Mouse (Mus musculus) ovary, postnatal 36 days (tissue): ENCODE data around the gene Sppl2b.

ENCODE experiments used
- DNase-seq: peaks from one replicate; pipeline ENCODE4 v3.0.0; 2022; ENCODE audit warnings: low spot score, mixed read lengths

Gene Sppl2b

DNA sequence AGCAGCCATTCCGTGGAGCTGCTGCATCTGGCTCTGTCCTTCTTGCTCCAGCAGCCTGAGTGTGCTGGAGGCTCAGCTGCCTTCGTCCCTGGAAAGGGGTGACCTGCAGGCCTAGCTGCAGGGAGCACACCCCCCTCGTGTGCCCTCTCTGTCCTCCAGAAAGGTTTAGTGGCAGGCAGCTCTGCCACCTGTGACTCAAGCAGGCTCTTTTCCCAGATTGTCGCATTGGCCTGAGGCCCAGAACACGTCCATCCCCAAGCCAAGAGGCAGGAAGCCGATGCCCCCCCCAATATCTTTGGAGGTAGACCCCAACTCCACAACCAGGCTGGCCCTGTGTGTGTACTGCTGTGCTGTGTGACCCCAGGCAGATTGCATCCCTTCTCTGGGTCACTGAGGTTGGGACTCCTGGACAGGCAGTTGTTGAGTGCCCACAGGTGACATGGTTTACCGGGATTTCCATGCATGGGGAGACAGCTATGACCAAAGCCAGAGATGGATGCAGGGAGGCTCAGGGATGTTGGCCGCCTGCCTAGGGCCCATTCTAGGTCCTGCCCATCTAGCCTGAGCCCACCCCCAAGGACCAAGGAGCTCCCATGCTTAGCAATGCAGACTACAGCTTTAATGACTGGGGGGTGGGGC, 9.9 kb upstream of the Sppl2b start:
- DNase-seq, result no peak

GRCm38 (mm10) chr10:80845732-80846131, 9.3 kb upstream of the Sppl2b start:
- no peak for DNase-seq

DNA sequence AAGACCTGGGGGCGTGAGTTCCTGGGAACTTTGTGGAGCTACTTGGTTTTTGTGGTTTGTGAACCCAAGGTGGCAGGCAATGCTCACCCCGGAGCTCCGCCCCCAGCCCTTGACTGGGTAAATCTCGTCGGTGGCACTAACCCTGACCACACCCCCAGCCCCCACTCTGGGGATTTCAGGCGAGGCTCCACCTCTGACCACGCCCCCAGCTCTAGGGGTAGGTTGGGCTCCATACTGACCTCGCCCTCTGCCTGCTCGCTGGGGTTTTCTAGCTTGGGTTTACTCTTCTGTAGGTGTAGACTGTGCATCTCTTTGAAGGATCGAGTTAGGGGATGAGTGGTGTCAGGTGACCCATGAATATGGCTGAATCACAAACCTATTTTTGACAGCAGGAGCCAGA, 6.5 kb upstream of the Sppl2b start:
- peak; percentile 45 for DNase-seq

DNA sequence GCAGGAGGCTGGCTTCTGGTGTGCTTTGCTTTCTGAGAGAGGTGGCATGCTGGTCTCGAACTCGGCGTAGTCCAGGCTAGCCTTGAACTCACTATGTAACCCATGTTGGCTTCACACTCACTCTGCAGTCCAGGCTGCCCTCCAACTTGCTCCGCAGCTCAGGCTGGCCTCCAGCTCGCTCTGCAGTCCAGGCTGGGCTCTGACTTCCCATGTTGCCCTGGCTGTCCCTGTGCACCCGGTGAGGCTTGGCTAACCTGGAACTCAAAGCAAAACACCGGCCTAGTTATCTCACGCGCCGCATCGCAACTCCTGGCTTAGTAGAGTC, 636 bp downstream of the Sppl2b start:
- peak; percentile 26 for DNase-seq

- no peak for DNase-seq
These were observed 1.2 kb downstream of the Sppl2b start for GRCm38 (mm10) chr10:80856267-80856666.

DNA sequence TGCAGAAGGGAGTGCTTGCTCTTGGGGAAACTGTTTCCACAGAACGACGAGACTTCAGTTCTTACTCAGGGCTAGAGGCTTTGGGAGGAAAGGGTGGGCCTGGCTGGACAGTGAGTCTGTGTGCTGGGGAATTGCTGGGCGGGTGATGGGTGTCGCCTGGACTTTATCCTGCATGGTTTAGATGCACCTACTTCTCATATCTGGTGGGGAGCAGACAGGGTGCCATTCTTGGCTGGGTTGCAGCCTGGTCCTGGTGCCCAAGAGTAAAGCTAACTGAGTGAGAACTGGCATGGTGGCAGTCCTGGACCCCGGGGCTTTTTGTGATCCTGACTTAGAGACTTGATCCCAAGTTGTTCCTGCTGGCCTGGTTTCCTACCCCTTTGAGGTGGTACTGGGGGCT, 1.8 kb downstream of the Sppl2b start:
- DNase-seq, result no peak

GRCm38 (mm10) chr10:80857386-80857785, 2.3 kb downstream of the Sppl2b start:
- DNase-seq, result no peak

GRCm38 (mm10) chr10:80857848-80858247, 2.8 kb downstream of the Sppl2b start:
- DNase-seq, result no peak

DNA sequence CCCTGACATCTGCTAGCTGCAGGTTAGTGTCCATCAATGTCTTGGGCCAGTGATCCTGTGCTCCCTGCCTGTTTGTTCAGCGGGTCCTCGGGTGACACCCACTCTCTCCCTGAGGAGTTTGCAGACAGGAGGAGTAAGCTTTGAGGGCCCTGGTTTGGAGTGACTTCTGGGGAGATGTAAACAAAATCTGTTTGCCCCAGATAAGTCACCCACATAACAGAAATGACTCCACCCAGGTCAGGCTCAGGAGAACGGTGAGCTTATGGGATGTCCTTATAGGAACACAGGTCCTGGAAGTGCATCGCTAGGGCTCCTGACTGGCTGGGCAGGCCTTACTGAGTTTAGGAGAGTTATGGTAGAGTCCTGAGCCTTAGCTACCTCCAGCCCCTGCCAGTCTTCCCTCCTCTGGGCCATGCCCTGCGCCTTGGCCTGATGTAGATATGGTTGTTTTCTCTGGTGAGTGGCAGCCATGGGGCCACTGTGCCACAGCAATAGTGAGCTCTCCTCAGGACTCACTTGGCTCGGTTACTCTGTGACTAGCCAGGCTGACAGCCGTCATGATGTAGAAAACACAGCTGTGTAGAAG, 3.4 kb downstream of the Sppl2b start:
- DNase-seq, result no peak

- DNase-seq, result no peak
These were observed 7.2 kb downstream of the Sppl2b start for GRCm38 (mm10) chr10:80862305-80862704.

GRCm38 (mm10) chr10:80864446-80864845, 9.4 kb downstream of the Sppl2b start:
- DNase-seq, result no peak

GRCm38 (mm10) chr10:80870993-80871392, 15.9 kb downstream of the Sppl2b start:
- no peak for DNase-seq

GRCm38 (mm10) chr10:80871581-80871980, 16.5 kb downstream of the Sppl2b start, which contains the start of gene Tmprss9:
Gene Tmprss9, plus strand, starts transcription at chr10:80871848.
- no peak for DNase-seq

DNA sequence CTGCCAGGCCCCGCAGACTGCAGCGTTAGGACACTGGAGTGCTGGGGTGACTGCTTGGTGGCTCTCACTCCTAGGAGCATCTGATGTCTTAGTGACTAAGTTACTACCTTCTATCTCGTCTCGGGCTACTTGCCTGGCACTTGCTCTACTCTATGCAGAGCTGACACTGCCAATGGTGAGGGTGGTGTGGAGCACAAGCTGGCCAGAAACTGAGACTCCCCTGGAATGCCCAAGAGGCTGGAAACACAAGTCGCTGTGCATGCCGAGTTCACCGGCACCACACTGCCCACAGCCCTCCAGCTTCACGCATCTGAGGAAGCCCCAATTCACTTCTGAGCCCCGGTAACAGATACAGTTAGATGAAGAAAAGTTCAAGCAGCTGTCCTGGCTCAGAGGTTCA, 19.0 kb downstream of the Sppl2b start:
- DNase-seq, result no peak

DNA sequence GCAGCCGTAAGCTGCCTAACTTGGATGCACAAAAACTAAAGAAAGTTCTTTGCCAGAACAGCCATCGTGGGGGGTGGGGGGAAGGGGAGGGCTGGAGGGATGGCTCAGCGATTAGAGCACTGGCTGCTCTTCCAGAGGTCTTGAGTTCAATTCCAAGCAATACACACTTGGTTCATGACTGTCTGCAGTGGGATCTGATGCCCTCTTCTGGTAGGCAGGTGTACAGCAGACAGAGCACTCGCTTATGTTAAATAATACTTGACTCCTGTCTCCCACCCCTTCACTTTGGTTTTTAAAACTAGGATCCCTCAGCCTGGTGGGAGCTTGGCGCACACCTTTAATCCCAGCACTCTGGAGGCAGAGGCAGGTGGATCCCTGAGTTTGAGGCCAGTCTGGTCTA, 21.0 kb downstream of the Sppl2b start:
- DNase-seq, result peak; percentile 40

DNA sequence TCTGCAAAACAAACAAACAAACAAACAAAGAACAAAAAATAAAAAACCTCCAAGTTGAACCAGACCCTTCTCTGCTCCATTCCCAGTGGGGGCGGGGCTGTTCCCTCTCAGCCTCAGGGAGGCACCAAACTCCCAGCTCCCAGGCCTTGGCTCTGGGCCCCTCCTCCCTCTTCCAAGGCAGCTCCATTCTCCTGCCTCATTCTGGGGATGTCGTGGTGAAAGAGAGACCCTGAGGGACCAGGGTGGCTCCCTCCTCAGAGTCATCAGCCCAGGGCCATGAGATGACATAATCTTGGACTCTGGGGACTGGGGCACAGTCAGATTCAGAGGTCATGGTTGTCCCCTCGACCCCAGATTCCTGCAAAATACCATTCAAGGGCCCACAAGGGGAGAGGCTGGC, 21.5 kb downstream of the Sppl2b start:
- DNase-seq, result no peak

GRCm38 (mm10) chr10:80880131-80880641, 25.1 kb downstream of the Sppl2b start:
- DNase-seq, result peak; percentile 52

- no peak for DNase-seq
These were observed 25.8 kb downstream of the Sppl2b start for GRCm38 (mm10) chr10:80880901-80881300.

DNA sequence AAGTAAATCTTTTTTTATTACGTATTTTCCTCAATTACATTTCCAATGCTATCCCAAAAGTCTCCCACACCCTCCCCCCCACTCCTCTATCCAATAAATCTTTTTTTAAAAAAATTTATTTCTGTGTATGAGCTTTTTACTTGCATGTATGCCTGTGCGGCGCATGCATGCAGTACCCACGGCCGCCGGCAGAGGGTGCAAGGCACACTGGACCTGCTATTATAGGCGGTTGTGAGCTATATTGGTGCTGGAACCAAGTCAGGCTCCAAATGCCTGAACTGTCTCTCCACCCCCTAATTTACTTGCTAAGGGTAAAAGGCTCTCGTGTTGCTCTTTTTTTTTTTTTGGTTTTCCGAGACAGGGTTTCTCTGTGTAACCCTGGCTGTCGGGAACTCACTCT, 26.2 kb downstream of the Sppl2b start:
- peak; percentile 63 for DNase-seq

DNA sequence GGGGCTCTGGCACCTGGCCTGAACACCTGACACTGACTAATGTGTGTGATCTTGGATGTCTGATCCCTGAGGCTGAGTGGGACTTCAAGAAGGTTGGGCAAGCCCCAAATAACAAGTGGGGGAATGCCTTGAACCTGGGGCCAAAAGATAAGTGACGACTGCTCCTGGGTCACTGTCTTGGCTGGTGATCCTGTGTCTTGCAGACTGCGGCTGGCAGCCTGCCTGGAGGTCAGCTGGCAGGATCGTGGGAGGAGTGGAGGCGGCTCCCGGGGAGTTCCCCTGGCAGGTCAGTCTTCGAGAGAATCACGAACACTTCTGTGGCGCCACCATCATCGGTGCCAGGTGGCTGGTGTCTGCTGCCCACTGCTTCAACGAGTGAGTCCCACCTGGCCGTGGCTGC, 32.1 kb downstream of the Sppl2b start:
- DNase-seq, result peak; percentile 84

DNA sequence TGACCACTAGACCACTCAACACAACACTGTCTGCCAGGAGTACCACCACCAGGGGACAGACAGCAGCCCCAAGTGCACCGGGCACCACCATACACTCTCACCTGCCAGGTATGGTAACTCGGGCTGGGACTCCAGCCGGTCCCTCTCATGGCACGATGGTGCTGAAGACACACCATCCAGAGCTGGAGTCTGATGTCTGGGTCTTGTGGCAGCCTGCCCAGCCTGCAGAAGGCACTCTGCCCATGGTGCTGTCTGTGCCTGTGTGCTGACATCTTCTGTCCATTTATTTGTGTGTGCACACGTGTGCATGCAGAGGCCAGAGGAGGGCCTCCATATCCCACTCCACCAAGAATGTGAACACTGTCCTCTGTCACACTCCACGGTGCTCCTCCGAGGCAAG, 40.0 kb downstream of the Sppl2b start:
- DNase-seq, result no peak

- DNase-seq, result no peak
These were observed 40.6 kb downstream of the Sppl2b start for GRCm38 (mm10) chr10:80895697-80896096.

GRCm38 (mm10) chr10:80896581-80897485, 41.8 kb downstream of the Sppl2b start:
- DNase-seq, result no peak
